8 mouse cellular contexts compared by ENCODE assay signal in genomic region chr10:5824779-5825178, GRCm38 (mm10). TPM values are rescaled to one million over a fixed set of nuclear protein-coding genes. Genes with fewer than 3 reads are reported as not detected.
DNase-seq lines count a peak whose midpoint lies in the region; ATAC-seq lines count a peak whose summit lies in the region.

No protein-coding gene starts in this region.

- DNase-seq in frontal cortex, postnatal 10 days (ENCODE audit: low spot score in 2 of 2), result no peak
- peak; percentile 78 for DNase-seq in T-cell, adult 2 months (ENCODE audit: low spot score)
- peak; percentile 36 for DNase-seq in embryo, embryonic 11.5 days (ENCODE audit: low read depth, low spot score)
- DNase-seq in kidney, postnatal 14 days, result peak; percentile 74
- DNase-seq in lung, postnatal 14 days, result peak; percentile 56
- DNase-seq in right cerebral cortex, postnatal 10 days (ENCODE audit: low spot score in 2 of 2), result peak; percentile 40 to 41

- peaks cover 18% of the 10 kb centered on the region for H3K36me3 ChIP-seq in heart, embryonic 13.5 days

- peak overlapping the region; percentile 90 for H3K27ac ChIP-seq in heart, embryonic 13.5 days (replicated peaks)

- peak overlapping the region; percentile 77 for H3K9ac ChIP-seq in heart, embryonic 13.5 days

- no peaks in the 10 kb centered on the region for H3K9me3 ChIP-seq in heart, embryonic 13.5 days

- 2% methylated on average over 3 of the region's 3 CpGs for WGBS in heart, embryonic 13.5 days

- peaks cover 18% of the 10 kb centered on the region for H3K4me1 ChIP-seq in heart, embryonic 13.5 days

- H3K4me3 ChIP-seq in heart, embryonic 13.5 days, result peak overlapping the region; percentile 92

- H3K4me2 ChIP-seq in heart, embryonic 13.5 days, result peak overlapping the region; percentile 87

- ATAC-seq in frontal cortex, adult (ENCODE audit: low TSS enrichment), result peak; percentile 45
- ATAC-seq in heart, embryonic 13.5 days (ENCODE audit: extremely low read depth, insufficient number of reproducible peaks, low FRiP score, low TSS enrichment), result no peak

- H3K27me3 ChIP-seq in heart, embryonic 13.5 days (replicated peaks), result no peaks in the 10 kb centered on the region

RNA-seq across cellular contexts. Expression of gene Mtrf1l, which starts 1.1 kb away (rescaled TPM):
- polyA plus RNA-seq in heart, embryonic 13.5 days (2015; fragmentation: Nextera tagmentation; extraction: Ambion mirVana), result 10.3 and 11.3 TPM in 2 replicates

RNA-seq across cellular contexts. Expression of gene Fbxo5, which starts 19.4 kb away (rescaled TPM):
- 46.6 and 48.7 TPM in 2 replicates for polyA plus RNA-seq in heart, embryonic 13.5 days (2015; fragmentation: Nextera tagmentation; extraction: Ambion mirVana)

Comparison
In these comparisons a context has a peak if more than half of its experiments do, and no peak if none do; other contexts are left out.
1. DNase-seq: peak in T-cell, adult 2 months (single experiment), embryo, embryonic 11.5 days (single experiment), kidney, postnatal 14 days (single experiment), lung, postnatal 14 days (single experiment) and right cerebral cortex, postnatal 10 days (2 of 2); none in frontal cortex, postnatal 10 days (0 of 2).